Mouse (Mus musculus) telencephalon, adult 2 months (tissue): ENCODE data around the gene Ceacam9.
A peak's percentile ranks its signal among the peaks of the same experiment; 100 is the strongest.

Experiments
- DNase-seq: peaks from one replicate; pipeline ENCODE4 v3.0.0-alpha.2; 2011; ENCODE audit warnings: low read depth, low spot score

Ceacam9 gene

GRCm38 (mm10) chr7:16739056-16739604, 17.4 kb downstream of the Ceacam9 start:
- DNase-seq, result no peak

GRCm38 (mm10) chr7:16745373-16745772, 23.6 kb downstream of the Ceacam9 start:
- DNase-seq, result no peak

GRCm38 (mm10) chr7:16746093-16746492, 24.4 kb downstream of the Ceacam9 start:
- no peak for DNase-seq

GRCm38 (mm10) chr7:16747656-16748055, 25.9 kb downstream of the Ceacam9 start:
- DNase-seq, result peak; percentile 41

GRCm38 (mm10) chr7:16752016-16752415, 30.3 kb downstream of the Ceacam9 start:
- no peak for DNase-seq

GRCm38 (mm10) chr7:16755362-16756017, 33.8 kb downstream of the Ceacam9 start:
- no peak for DNase-seq

GRCm38 (mm10) chr7:16758872-16759574, 37.3 kb downstream of the Ceacam9 start:
- DNase-seq, result no peak

GRCm38 (mm10) chr7:16760292-16760691, 38.6 kb downstream of the Ceacam9 start:
- DNase-seq, result no peak

GRCm38 (mm10) chr7:16761005-16761481, 39.3 kb downstream of the Ceacam9 start:
- DNase-seq, result no peak

GRCm38 (mm10) chr7:16761630-16762029, 39.9 kb downstream of the Ceacam9 start:
- DNase-seq, result no peak

- no peak for DNase-seq
These were observed 41.9 kb downstream of the Ceacam9 start for GRCm38 (mm10) chr7:16763463-16764218.

- no peak for DNase-seq
These were observed 44.7 kb downstream of the Ceacam9 start for GRCm38 (mm10) chr7:16766443-16766842.
